ENCODE assay signal across 24 mouse cellular contexts in the genomic region with DNA sequence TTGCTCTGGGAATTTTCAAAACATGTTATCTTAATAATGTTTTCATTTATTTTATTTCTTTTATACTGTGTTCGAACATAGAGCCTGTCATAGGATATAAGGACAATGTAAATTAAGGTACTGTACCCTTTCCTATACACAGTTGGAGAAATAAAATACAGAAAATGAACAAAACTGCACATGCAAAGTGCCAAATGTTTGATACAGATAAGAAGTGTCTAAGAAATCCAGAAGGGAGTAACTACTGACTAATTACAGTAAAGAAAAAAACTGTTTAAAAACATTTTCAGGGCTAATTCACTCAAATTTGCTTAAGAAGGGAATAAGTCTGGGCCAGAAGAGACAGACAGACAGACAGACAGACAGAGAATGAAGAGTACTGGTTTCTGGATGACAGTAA. TPM values are rescaled to one million over a fixed set of nuclear protein-coding genes. Genes with fewer than 3 reads are reported as not detected.
DNase-seq lines count a peak whose midpoint lies in the region; ATAC-seq and TF ChIP-seq lines count a peak whose summit lies in the region.
"Had no signal": no experiment of that assay in that cellular context is flagged by ENCODE, and none has a peak within 500 bp of the region (broad histone marks: within the 10 kb centered on the region; RNA-seq: fewer than 3 reads in every experiment).

No protein-coding gene starts in this region.

- H3K9ac ChIP-seq in MEL (ENCODE audit: control insufficient read depth, low read depth, low read length, poor library complexity, severe bottlenecking), result no peak overlapping the region
- H3K9ac ChIP-seq in liver, embryonic 14.5 days (replicated peaks), result no peak overlapping the region
- H3K9ac ChIP-seq: forebrain, embryonic 12.5 days; forebrain, embryonic 15.5 days; heart, embryonic 13.5 days; hindbrain, embryonic 14.5 days had no signal

- 68% methylated on average over 1 of the region's 1 CpGs for WGBS in liver, embryonic 14.5 days (ENCODE audit: insufficient replicate concordance)
- 72% methylated on average over 1 of the region's 1 CpGs for WGBS in kidney, adult 2 months

- peaks cover 31 to 44% of the 10 kb centered on the region in 2 experiments for H3K4me1 ChIP-seq in MEL (ENCODE audit: control insufficient read depth in 1 of 2, insufficient read depth in 2 of 2, low read length in 2 of 2)
- H3K4me1 ChIP-seq in liver, embryonic 14.5 days (replicated peaks; ENCODE audit: control insufficient read depth in 2 of 2, insufficient read depth in 2 of 2, low read length in 1 of 2), result peaks cover 39% of the 10 kb centered on the region in 2 experiments
- H3K4me1 ChIP-seq in kidney, adult 2 months (ENCODE audit: control insufficient read depth, insufficient read depth, low read length), result peaks cover 40% of the 10 kb centered on the region
- H3K4me1 ChIP-seq: forebrain, embryonic 15.5 days had no signal

- H3K36me3 ChIP-seq in MEL (ENCODE audit: control insufficient read depth in 1 of 2, insufficient read depth in 2 of 2, low read length in 2 of 2), result peaks cover 33 to 59% of the 10 kb centered on the region in 2 experiments
- peaks cover 15% of the 10 kb centered on the region for H3K36me3 ChIP-seq in liver, embryonic 14.5 days (replicated peaks; ENCODE audit: control insufficient read depth, insufficient read depth, low read depth)
- H3K36me3 ChIP-seq in kidney, adult 2 months (ENCODE audit: control insufficient read depth, insufficient read depth, low read length), result no peaks in the 10 kb centered on the region

- H3K9me3 ChIP-seq in MEL (replicated peaks; ENCODE audit: insufficient read depth, low read length), result no peaks in the 10 kb centered on the region
- no peaks in the 10 kb centered on the region for H3K9me3 ChIP-seq in liver, embryonic 14.5 days (ENCODE audit: control insufficient read depth, low read length)
- H3K9me3 ChIP-seq: forebrain, embryonic 12.5 days; forebrain, embryonic 15.5 days; heart, embryonic 10.5 days; heart, embryonic 13.5 days had no signal

- H3K79me2 ChIP-seq in MEL (ENCODE audit: control insufficient read depth, insufficient read depth, low read length, poor library complexity), result peaks cover 71% of the 10 kb centered on the region

- peak; percentile 50 for DNase-seq in MEL (ENCODE audit: low read depth, low spot score)
- no peak for DNase-seq in liver, embryonic 14.5 days (ENCODE audit: low read depth in 3 of 3, low spot score in 3 of 3)
- no peak for DNase-seq in kidney, adult 2 months
- DNase-seq in spleen, adult 18-20 months, result no peak
- DNase-seq: adrenal gland, adult 8-10 months; adrenal gland, postnatal 25 days; cerebellum, adult 11-12 months; cerebellum, adult 9-10 months; cerebellum, postnatal 14 days; gastrocnemius, postnatal 10 days; gastrocnemius, postnatal 36 days; heart, adult 2 months; heart, postnatal 14 days; heart, postnatal 4 days had no signal

- no peak overlapping the region for H3K4me3 ChIP-seq in MEL (ENCODE audit: control insufficient read depth in 1 of 2, insufficient read depth in 1 of 2, low read depth in 2 of 2, low read length in 2 of 2)
- no peak overlapping the region for H3K4me3 ChIP-seq in liver, embryonic 14.5 days (ENCODE audit: insufficient read depth in 1 of 2, low read depth in 2 of 2, low read length in 2 of 2)
- H3K4me3 ChIP-seq in kidney, adult 2 months (ENCODE audit: insufficient read depth, low read depth, low read length), result no peak overlapping the region
- H3K4me3 ChIP-seq: forebrain, embryonic 12.5 days; forebrain, embryonic 15.5 days; heart, adult 2 months; heart, embryonic 10.5 days; heart, embryonic 13.5 days had no signal

- TF ChIP-seq POLR2A in MEL (IDR thresholded peaks at IDR 0.05; ENCODE audit: control insufficient read depth in 1 of 2, insufficient read depth in 1 of 2, low read depth in 1 of 2, low read length in 2 of 2, poor library complexity in 1 of 2), result no peak
- no peak for TF ChIP-seq POLR2A in kidney, adult 2 months (IDR thresholded peaks at IDR 0.05; ENCODE audit: low read depth, low read length)

- TF ChIP-seq CTCF in MEL (IDR thresholded peaks at IDR 0.05 in 2 of 3, conservative IDR thresholded peaks at IDR 0.05 in 1 of 3; ENCODE audit: control insufficient read depth in 1 of 3, insufficient read depth in 1 of 3, low read depth in 2 of 3, low read length in 3 of 3, poor library complexity in 1 of 3, severe bottlenecking in 1 of 3), result no peak
- TF ChIP-seq CTCF in liver, embryonic 14.5 days (IDR thresholded peaks at IDR 0.05; ENCODE audit: low read depth), result no peak
- TF ChIP-seq CTCF in kidney, adult 2 months (conservative IDR thresholded peaks at IDR 0.05; ENCODE audit: insufficient read depth, insufficient read length, low read depth, low read length), result no peak

- TF ChIP-seq EP300 in MEL (IDR thresholded peaks at IDR 0.05; ENCODE audit: low read depth in 1 of 2, low read length in 2 of 2), result peak; percentile 67 to 84
- 0 out of 2 replicates have a peak, but pooled peaks have one; percentile 6 for TF ChIP-seq EP300 in liver, embryonic 14.5 days (IDR thresholded peaks at IDR 0.05; ENCODE audit: low read depth)

- TF ChIP-seq RAD21 in MEL (IDR thresholded peaks at IDR 0.05; ENCODE audit: low read depth, low read length), result no peak

- peak overlapping the region; percentile 18 for H3K4me2 ChIP-seq in liver, embryonic 14.5 days (ENCODE audit: low read depth)
- H3K4me2 ChIP-seq: forebrain, embryonic 12.5 days; forebrain, embryonic 15.5 days; heart, embryonic 13.5 days; hindbrain, embryonic 14.5 days had no signal

- H3K27ac ChIP-seq in MEL (ENCODE audit: control insufficient read depth, low read depth, low read length), result no peak overlapping the region
- H3K27ac ChIP-seq in liver, embryonic 14.5 days, result peak overlapping the region; percentile 39; the same call in 1 of the 2 replicates
- no peak overlapping the region for H3K27ac ChIP-seq in kidney, adult 2 months (ENCODE audit: insufficient read depth, low read depth, low read length)
- H3K27ac ChIP-seq: forebrain, embryonic 12.5 days; forebrain, embryonic 15.5 days; heart, adult 2 months; heart, embryonic 10.5 days; heart, embryonic 13.5 days; hindbrain, embryonic 14.5 days; hindbrain, postnatal 0 days had no signal

- ATAC-seq in erythroblast, adult 5-6 weeks (replicated peaks; ENCODE audit: low FRiP score, poor library complexity, severe bottlenecking), result 0 out of 2 replicates have a peak, but pooled peaks have one; percentile 32
- ATAC-seq in liver, embryonic 14.5 days (ENCODE audit: insufficient read depth), result no peak
- ATAC-seq in megakaryocyte-erythroid progenitor cell, adult 5-6 weeks (replicated peaks; ENCODE audit: low FRiP score, low TSS enrichment, poor library complexity, severe bottlenecking), result peak; percentile 28; the same call in 1 of the 2 replicates
- ATAC-seq: activated CD4-positive, CD25-positive, alpha-beta regulatory T cell, adult 4 months; CD4-positive, CD25-positive, alpha-beta regulatory T cell, adult 4 months; forebrain, embryonic 15.5 days; hindbrain, postnatal 0 days had no signal

- H3K27me3 ChIP-seq in MEL (ENCODE audit: control insufficient read depth in 1 of 2, insufficient read depth in 2 of 2, low read length in 2 of 2), result no peaks in the 10 kb centered on the region
- H3K27me3 ChIP-seq in liver, embryonic 14.5 days (ENCODE audit: control insufficient read depth, insufficient read depth, low read length), result no peaks in the 10 kb centered on the region
- H3K27me3 ChIP-seq in kidney, adult 2 months (replicated peaks; ENCODE audit: control insufficient read depth, insufficient read depth, low read length), result no peaks in the 10 kb centered on the region
- H3K27me3 ChIP-seq: forebrain, embryonic 12.5 days; forebrain, embryonic 15.5 days; heart, embryonic 13.5 days had no signal

TF ChIP-seq in MEL, 35 proteins besides CTCF, POLR2A, EP300 and RAD21:
- TF ChIP-seq RCOR1 (IDR thresholded peaks at IDR 0.05; ENCODE audit: low read depth, low read length) (no peak), GATA1 (IDR thresholded peaks at IDR 0.05; ENCODE audit: low read depth, low read length) (peak; percentile 75), TAL1 (IDR thresholded peaks at IDR 0.05; ENCODE audit: low read length) (peak; percentile 41), NELFE (IDR thresholded peaks at IDR 0.05; ENCODE audit: low read depth, low read length) (no peak), MYC (IDR thresholded peaks at IDR 0.05; ENCODE audit: low read depth, low read length) (0 out of 2 replicates have a peak, but pooled peaks have one; percentile 11), MAZ (IDR thresholded peaks at IDR 0.05; ENCODE audit: low read depth, low read length) (no peak), BHLHE40 (IDR thresholded peaks at IDR 0.05; ENCODE audit: borderline replicate concordance, low read depth, low read length) (peak; percentile 92), TCF12 (IDR thresholded peaks at IDR 0.05; ENCODE audit: low read depth, low read length) (peak; percentile 30; the same call in 1 of the 2 replicates), POLR2AphosphoS5 (IDR thresholded peaks at IDR 0.05; ENCODE audit: borderline replicate concordance, low read depth, low read length) (no peak)

RNA-seq across cellular contexts. Expression of gene Scaf11, which starts 7.3 kb away (rescaled TPM):
- total RNA-seq in MEL (2012; rRNA removed), result 137 and 156 TPM in 2 replicates
- 100 to 1,000 TPM; 165 to 242 TPM for polyA plus RNA-seq in MEL (2012; ENCODE audit: insufficient read depth in 1 of 2, insufficient read length in 2 of 2, low read depth in 1 of 2, low replicate concordance in 2 of 2, missing spikeins in 1 of 2)
- 42.6 and 44.4 TPM in 2 replicates for total RNA-seq in erythroblast, adult 5-6 weeks (2015; ENCODE audit: low replicate concordance)
- total RNA-seq in erythroblast, adult 5-6 weeks (2017; ENCODE audit: low replicate concordance), result 59.1 and 82.2 TPM in 2 replicates
- polyA plus RNA-seq in liver, embryonic 14.5 days (2012; rRNA removed), result 11.8 and 19.4 TPM in 2 replicates
- polyA plus RNA-seq in liver, embryonic 14.5 days (2014; fragmentation: Nextera tagmentation; extraction: Ambion mirVana), result 37.1 and 37.9 TPM in 2 replicates
- total RNA-seq in megakaryocyte-erythroid progenitor cell, adult 5-6 weeks (2014; fragmentation: Nextera tagmentation), result 96.8 and 113 TPM in 2 replicates
- total RNA-seq in megakaryocyte-erythroid progenitor cell, adult 5-6 weeks (2017), result 138 and 165 TPM in 2 replicates
- polyA plus RNA-seq in kidney, adult 2 months (2012; rRNA removed), result 20.5 and 22.0 TPM in 2 replicates
